Mouse (Mus musculus): ENCODE results near the gene Gna14. TPM values are rescaled to one million over a fixed set of nuclear protein-coding genes. Genes with fewer than 3 reads are reported as not detected.

The Gna14 gene
- total RNA-seq, 2 experiments from 2014 or later, result 1.4 TPM; not detected in 1

DNA sequence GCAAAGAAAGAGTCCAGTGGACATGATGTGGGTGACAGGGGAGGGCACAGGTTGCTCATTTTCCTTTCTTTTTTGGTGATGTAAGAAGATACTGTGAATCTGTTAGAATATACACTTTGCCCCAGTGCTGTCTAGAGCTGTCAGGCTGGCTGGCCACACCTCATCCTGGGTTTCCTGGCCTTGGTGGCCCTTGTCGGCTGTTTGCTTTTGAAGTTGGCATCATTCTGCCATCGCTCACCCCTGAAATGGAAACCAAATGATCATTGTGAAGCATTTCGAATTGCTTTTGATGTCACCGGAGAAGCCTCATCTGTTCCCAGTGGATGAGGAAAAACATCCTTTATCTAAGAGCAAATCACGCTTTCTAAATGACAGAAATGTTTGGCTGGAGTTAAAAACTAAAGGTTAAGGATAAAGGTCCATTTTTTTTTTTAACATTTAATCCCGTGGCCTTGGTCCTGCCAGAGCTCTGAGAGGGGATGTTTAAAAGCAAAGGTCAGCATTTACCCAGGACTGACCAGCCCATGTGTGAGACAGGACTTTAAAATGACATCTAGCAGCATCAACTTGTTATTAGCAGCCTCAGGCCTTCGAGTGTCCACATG, 144.2 kb downstream of the Gna14 start:
- ATAC-seq (replicated peaks; ENCODE audit: poor library complexity, severe bottlenecking), result no peak

GRCm38 (mm10) chr19:16580501-16580900, 144.9 kb downstream of the Gna14 start:
- no peak for ATAC-seq (replicated peaks; ENCODE audit: poor library complexity, severe bottlenecking)

GRCm38 (mm10) chr19:16584546-16584945, 149.0 kb downstream of the Gna14 start:
- ATAC-seq (replicated peaks; ENCODE audit: poor library complexity, severe bottlenecking), result no peak

GRCm38 (mm10) chr19:16585379-16585778, 149.8 kb downstream of the Gna14 start:
- peak; percentile 65 for ATAC-seq (replicated peaks; ENCODE audit: poor library complexity, severe bottlenecking)

GRCm38 (mm10) chr19:16593256-16593974, 157.9 kb downstream of the Gna14 start:
- no peak for ATAC-seq (replicated peaks; ENCODE audit: poor library complexity, severe bottlenecking)

DNA sequence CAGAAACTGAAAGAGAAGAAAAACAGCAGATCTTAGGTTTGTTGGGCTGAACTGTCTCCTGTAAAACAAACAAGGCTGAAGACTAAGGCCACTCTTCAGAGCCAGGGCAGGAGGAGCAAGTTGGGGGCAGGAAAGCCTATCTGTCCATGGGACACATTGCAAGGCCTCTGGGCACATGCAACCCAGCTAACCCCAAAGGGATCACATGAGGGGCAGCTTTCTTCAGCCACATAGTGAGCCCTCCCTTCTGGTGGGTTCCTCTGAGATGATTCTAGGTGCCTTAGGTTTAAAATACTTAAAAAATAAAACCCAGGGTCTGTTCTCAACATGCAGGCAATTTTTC, 158.4 kb downstream of the Gna14 start:
- ATAC-seq (replicated peaks; ENCODE audit: poor library complexity, severe bottlenecking), result no peak

DNA sequence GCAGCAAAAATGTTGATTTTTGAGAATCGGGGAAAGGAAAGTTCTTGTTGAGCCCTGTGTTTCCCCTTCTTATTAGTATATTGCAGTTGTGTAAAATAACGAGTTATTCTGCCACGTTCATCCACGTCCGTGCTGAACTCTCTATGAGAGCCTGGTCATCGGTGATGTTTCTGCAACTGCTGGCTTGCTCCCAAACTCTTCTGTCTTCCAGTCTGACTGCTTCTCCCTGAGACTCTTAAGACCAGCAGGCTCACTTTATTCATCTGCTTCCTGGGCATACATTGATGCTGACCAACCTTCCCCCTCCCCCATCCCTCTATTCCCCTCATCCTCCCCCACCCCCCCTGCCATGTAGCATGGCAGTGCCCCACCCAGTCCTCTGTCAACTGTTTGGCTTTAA, 161.7 kb downstream of the Gna14 start:
- ATAC-seq (replicated peaks; ENCODE audit: poor library complexity, severe bottlenecking), result no peak

- ATAC-seq (replicated peaks; ENCODE audit: poor library complexity, severe bottlenecking), result peak; percentile 20; the same call in 1 of the 2 replicates
Observed at GRCm38 (mm10) chr19:16598653-16599297, 163.2 kb downstream of the Gna14 start.

DNA sequence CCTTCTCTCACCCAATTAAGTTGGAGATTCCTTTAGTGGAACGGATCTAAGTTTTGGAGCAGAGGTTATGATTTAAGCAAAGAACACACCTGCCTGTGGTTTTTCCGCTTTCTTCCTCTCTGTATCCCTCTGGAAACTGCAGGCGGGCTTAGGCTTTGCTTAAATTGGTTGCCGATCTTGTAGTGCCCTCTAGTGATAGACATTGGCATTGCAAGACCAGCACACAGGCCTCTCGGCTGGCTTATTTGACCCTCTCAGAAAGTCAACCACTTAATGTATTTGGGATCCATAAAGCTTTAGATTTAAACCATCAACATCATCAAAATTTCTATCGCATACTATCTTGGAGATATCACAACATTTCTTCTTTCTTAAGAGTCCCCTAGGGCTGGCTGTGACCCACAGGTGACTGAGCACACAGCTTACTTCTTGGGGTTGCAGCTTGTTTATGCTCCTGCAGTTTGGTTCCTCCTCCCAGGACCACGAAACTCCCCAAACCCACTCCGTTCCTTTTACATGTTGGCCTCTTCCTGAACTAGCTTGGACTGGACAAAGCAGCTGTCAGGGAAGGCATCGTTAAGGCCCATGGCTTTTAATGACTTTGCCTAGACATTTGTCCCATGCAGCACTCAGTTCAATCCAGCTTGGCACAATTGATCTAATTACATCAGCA, 163.9 kb downstream of the Gna14 start:
- ATAC-seq (replicated peaks; ENCODE audit: poor library complexity, severe bottlenecking), result peak; percentile 79

GRCm38 (mm10) chr19:16602026-16602425, 166.5 kb downstream of the Gna14 start:
- no peak for ATAC-seq (replicated peaks; ENCODE audit: poor library complexity, severe bottlenecking)

DNA sequence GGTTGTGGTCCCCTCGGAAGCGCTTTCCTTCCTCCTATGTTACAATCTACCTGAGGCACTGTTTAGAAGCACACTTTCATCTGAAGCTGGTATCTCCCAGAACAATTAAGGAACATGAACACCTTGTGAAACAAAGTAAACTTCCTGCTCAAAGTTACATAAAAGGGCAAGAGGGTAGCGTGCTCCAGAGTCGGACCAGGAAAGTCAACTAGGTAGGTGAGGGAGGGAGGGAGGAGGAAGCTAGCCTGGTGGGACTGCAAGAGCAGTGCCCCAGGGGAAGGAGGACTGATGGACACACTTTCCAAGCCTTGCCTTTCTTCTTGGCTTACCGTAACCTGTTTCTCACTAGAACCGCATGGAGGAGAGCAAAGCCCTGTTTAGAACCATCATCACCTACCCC, 172.1 kb downstream of the Gna14 start:
- no peak for ATAC-seq (replicated peaks; ENCODE audit: poor library complexity, severe bottlenecking)

DNA sequence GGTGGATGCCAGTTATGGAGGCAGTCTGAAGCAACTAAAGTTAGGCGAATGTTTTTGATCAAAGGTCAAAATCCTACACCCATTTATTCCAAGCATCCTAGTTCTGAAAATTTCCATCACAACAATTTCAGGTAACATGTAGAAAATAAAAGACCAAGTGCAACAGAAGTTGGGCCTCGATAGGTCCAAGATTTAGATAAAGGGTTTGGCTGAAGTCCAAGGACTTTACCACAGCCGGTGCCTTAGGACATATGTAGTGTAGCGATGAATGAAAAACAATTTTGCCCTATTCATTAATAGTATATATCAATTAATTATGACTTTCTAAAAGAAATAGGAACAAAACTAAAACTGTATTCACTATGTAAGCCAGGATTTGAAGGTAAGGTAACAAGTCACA, 187.6 kb downstream of the Gna14 start:
- no peak for ATAC-seq (replicated peaks; ENCODE audit: poor library complexity, severe bottlenecking)

- ATAC-seq (replicated peaks; ENCODE audit: poor library complexity, severe bottlenecking), result no peak
Observed at GRCm38 (mm10) chr19:16624994-16625393, 189.4 kb downstream of the Gna14 start.

DNA sequence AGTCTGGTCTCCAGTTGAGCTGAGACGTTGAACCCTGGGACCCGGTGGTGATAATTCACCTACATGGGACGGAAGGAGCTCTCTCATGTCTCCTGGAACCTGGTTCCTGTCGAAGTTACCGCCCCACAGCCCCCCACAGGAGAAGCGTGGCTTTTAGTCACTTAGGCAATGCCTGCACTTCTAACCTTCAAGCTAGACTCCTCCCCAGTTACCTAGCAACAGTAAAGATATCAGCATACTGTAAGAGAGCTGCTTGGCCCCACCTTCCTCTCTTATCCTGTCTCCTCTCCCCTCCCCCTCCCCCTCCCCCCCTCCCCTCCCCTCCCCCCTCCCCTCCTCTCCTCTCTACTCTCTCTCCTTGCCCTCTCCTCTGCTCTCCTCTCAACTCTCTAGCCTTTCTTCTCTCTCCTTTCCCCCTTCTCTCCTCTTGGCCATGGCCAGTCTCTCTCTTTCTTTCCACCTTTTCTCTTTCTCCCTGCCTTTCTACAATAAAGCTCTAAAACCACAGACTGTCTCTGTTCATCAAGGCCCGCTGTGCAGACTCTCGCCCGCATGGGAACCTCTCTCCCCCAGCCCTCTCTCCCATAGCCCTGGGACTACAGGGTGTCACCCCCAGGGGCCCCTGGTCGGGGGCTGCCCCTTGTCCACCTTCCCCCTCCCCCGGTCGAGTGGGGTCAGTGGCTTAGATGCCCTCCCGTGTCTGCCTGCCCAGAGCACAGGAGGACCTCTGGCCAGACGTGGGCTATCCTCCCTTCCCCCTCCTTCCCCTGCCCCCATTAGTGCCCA, 190.2 kb downstream of the Gna14 start:
- no peak for ATAC-seq (replicated peaks; ENCODE audit: poor library complexity, severe bottlenecking)

All from granulocyte monocyte progenitor cell, adult 5-6 weeks (primary cell).